In the genomic region with DNA sequence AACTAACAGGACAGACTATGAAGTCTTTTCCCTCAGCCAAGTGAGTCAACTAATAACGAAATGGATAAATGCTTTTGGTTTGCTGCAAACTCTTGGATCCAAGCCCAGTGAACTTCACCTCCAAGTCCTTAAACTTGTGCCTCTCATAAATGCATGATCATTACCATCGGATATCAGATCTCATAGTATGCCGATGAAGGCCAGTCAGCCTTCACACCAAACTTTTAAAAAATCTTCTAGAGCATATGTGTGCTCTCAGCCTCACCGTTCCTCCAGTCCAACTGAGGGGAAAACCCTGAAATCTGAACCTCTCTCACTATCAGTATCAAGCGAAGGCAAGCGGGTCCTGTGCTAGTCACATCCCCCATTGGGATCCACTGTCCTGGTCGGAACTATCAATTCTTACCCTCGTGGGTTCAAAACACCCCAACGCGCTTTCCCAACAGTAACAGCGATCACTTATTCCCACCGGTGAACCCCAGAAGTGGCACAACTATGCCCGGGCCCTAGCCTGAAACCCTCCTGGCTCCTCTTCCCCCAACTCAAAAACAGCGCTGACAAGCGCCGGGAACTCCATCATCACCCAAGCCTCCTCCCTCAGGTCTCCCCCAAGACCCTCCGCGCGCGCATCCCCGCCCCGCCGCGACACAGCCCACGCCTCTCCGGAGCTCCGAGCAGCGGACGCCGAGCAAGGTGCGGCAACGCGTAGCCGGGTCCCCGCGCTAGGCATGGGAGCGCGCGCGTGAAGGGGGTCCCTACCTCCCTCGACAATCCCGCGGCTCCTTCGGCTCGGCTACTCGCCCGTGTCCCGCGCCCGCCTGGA, we compare ENCODE assay signal across 8 mouse cellular contexts. TPM values are rescaled to one million over a fixed set of nuclear protein-coding genes. Genes with fewer than 3 reads are reported as not detected.
DNase-seq lines count a peak whose midpoint lies in the region; ATAC-seq and TF ChIP-seq lines count a peak whose summit lies in the region.

No protein-coding gene starts in this region.

- no peak for ATAC-seq in G1E (ENCODE audit: extremely low read depth, insufficient number of reproducible peaks, low FRiP score, poor library complexity, severe bottlenecking)
- peak; percentile 83 for ATAC-seq in embryonic facial prominence, embryonic 11.5 days (replicated peaks; ENCODE audit: insufficient number of reproducible peaks, low FRiP score, low TSS enrichment, low read depth)
- peak; percentile 90 for ATAC-seq in hindbrain, embryonic 12.5 days (ENCODE audit: low FRiP score)
- ATAC-seq in liver, embryonic 12.5 days = peak; percentile 59
- peak; percentile 86 for ATAC-seq in neural tube, embryonic 12.5 days (ENCODE audit: low FRiP score, low read depth)

- H3K4me3 ChIP-seq in G1E (ENCODE audit: low read depth, low read length) = peak overlapping the region; percentile 83
- H3K4me3 ChIP-seq in embryonic facial prominence, embryonic 11.5 days (ENCODE audit: low read depth, low read length) = peak overlapping the region; percentile 86
- peak overlapping the region; percentile 80 for H3K4me3 ChIP-seq in hindbrain, embryonic 12.5 days
- H3K4me3 ChIP-seq in liver, embryonic 12.5 days = peak overlapping the region; percentile 91
- peak overlapping the region; percentile 75 for H3K4me3 ChIP-seq in neural tube, embryonic 12.5 days

- H3K27me3 ChIP-seq in G1E (ENCODE audit: insufficient read depth, low read length) = no peaks in the 10 kb centered on the region
- H3K27me3 ChIP-seq in embryonic facial prominence, embryonic 11.5 days (ENCODE audit: control insufficient read depth, insufficient read depth, low read length) = no peaks in the 10 kb centered on the region
- H3K27me3 ChIP-seq in hindbrain, embryonic 12.5 days = no peaks in the 10 kb centered on the region
- no peaks in the 10 kb centered on the region for H3K27me3 ChIP-seq in liver, embryonic 12.5 days (replicated peaks)
- H3K27me3 ChIP-seq in neural tube, embryonic 12.5 days (replicated peaks) = no peaks in the 10 kb centered on the region

- WGBS in embryonic facial prominence, embryonic 11.5 days = 1% methylated on average over 50 of the region's 50 CpGs
- 1% methylated on average over 50 of the region's 50 CpGs for WGBS in hindbrain, embryonic 12.5 days
- 1% methylated on average over 50 of the region's 50 CpGs for WGBS in liver, embryonic 12.5 days (ENCODE audit: insufficient replicate concordance)
- under 1% methylated on average over 49 of the region's 50 CpGs for WGBS in neural tube, embryonic 12.5 days

- peak overlapping the region; percentile 70 for H3K4me2 ChIP-seq in embryonic facial prominence, embryonic 11.5 days (ENCODE audit: low read depth, low read length)
- peak overlapping the region; percentile 76 for H3K4me2 ChIP-seq in hindbrain, embryonic 12.5 days (replicated peaks)
- H3K4me2 ChIP-seq in liver, embryonic 12.5 days = peak overlapping the region; percentile 90
- peak overlapping the region; percentile 78 for H3K4me2 ChIP-seq in neural tube, embryonic 12.5 days (replicated peaks)

- DNase-seq in kidney, adult 11 months = peak; percentile 49
- DNase-seq in kidney, postnatal 4 days = no peak
- DNase-seq in G1E (ENCODE audit: low spot score) = no peak
- peak; percentile 10 for DNase-seq in embryonic facial prominence, embryonic 11.5 days (ENCODE audit: low spot score)
- no peak for DNase-seq in layer of hippocampus, adult 9-11 months

- peaks cover 61% of the 10 kb centered on the region for H3K4me1 ChIP-seq in G1E (ENCODE audit: insufficient read depth, low read depth, low read length)
- no peaks in the 10 kb centered on the region for H3K4me1 ChIP-seq in embryonic facial prominence, embryonic 11.5 days (ENCODE audit: control insufficient read depth, insufficient read depth, low read length)
- H3K4me1 ChIP-seq in hindbrain, embryonic 12.5 days = peaks cover 17% of the 10 kb centered on the region
- peaks cover 39% of the 10 kb centered on the region for H3K4me1 ChIP-seq in liver, embryonic 12.5 days
- peaks cover 8% of the 10 kb centered on the region for H3K4me1 ChIP-seq in neural tube, embryonic 12.5 days

- H3K27ac ChIP-seq in embryonic facial prominence, embryonic 11.5 days (replicated peaks; ENCODE audit: low read depth, low read length) = no peak overlapping the region
- peak overlapping the region; percentile 91 for H3K27ac ChIP-seq in hindbrain, embryonic 12.5 days
- peak overlapping the region; percentile 92 for H3K27ac ChIP-seq in liver, embryonic 12.5 days
- peak overlapping the region; percentile 53; the same call in 1 of the 2 replicates for H3K27ac ChIP-seq in neural tube, embryonic 12.5 days

- peaks cover 32% of the 10 kb centered on the region for H3K36me3 ChIP-seq in G1E (replicated peaks)
- H3K36me3 ChIP-seq in embryonic facial prominence, embryonic 11.5 days (replicated peaks; ENCODE audit: control insufficient read depth, insufficient read depth, low read depth, low read length) = no peaks in the 10 kb centered on the region
- H3K36me3 ChIP-seq in hindbrain, embryonic 12.5 days = no peaks in the 10 kb centered on the region
- no peaks in the 10 kb centered on the region for H3K36me3 ChIP-seq in liver, embryonic 12.5 days
- no peaks in the 10 kb centered on the region for H3K36me3 ChIP-seq in neural tube, embryonic 12.5 days

- TF ChIP-seq CTCF in G1E (IDR thresholded peaks at IDR 0.05; ENCODE audit: low read depth, low read length) = no peak

- H3K9me3 ChIP-seq in G1E (replicated peaks) = no peaks in the 10 kb centered on the region
- no peaks in the 10 kb centered on the region for H3K9me3 ChIP-seq in embryonic facial prominence, embryonic 11.5 days (replicated peaks; ENCODE audit: control insufficient read depth, low read length)
- H3K9me3 ChIP-seq in hindbrain, embryonic 12.5 days (replicated peaks) = no peaks in the 10 kb centered on the region
- H3K9me3 ChIP-seq in liver, embryonic 12.5 days (replicated peaks) = no peaks in the 10 kb centered on the region
- no peaks in the 10 kb centered on the region for H3K9me3 ChIP-seq in neural tube, embryonic 12.5 days

- H3K9ac ChIP-seq in embryonic facial prominence, embryonic 11.5 days (replicated peaks; ENCODE audit: low read length) = peak overlapping the region; percentile 79
- H3K9ac ChIP-seq in hindbrain, embryonic 12.5 days = peak overlapping the region; percentile 71
- peak overlapping the region; percentile 95 for H3K9ac ChIP-seq in liver, embryonic 12.5 days
- H3K9ac ChIP-seq in neural tube, embryonic 12.5 days = peak overlapping the region; percentile 75

RNA-seq across cellular contexts. Expression of a gene that starts 0.6 kb away (rescaled TPM):
- total RNA-seq in G1E (2014; fragmentation: Nextera tagmentation) (167 and 171 TPM in 2 replicates), G1E (2017) (530 and 570 TPM in 2 replicates)
- 16.7 and 24.1 TPM in 2 replicates for polyA plus RNA-seq in G1E (2012)
- 66.3 and 71.4 TPM in 2 replicates for polyA plus RNA-seq in embryonic facial prominence, embryonic 11.5 days (2014; fragmentation: Nextera tagmentation; extraction: Ambion mirVana)
- polyA plus RNA-seq in hindbrain, embryonic 12.5 days (2016; fragmentation: Nextera tagmentation; extraction: Ambion mirVana) = 67.8 and 72.8 TPM in 2 replicates
- 40.3 and 43.1 TPM in 2 replicates for polyA plus RNA-seq in liver, embryonic 12.5 days (2016; fragmentation: Nextera tagmentation; extraction: Ambion mirVana)
- 69.8 TPM in 2 replicates for polyA plus RNA-seq in neural tube, embryonic 12.5 days (2016; fragmentation: Nextera tagmentation; extraction: Ambion mirVana)

RNA-seq across cellular contexts. Expression of a gene that starts 41.0 kb away (rescaled TPM):
- total RNA-seq in G1E (2014; fragmentation: Nextera tagmentation) (85.0 and 85.1 TPM in 2 replicates), G1E (2017) (70.1 and 86.0 TPM in 2 replicates)
- polyA plus RNA-seq in G1E (2012) = 2.5 and 3.3 TPM in 2 replicates
- polyA plus RNA-seq in embryonic facial prominence, embryonic 11.5 days (2014; fragmentation: Nextera tagmentation; extraction: Ambion mirVana) = 11.8 and 14.0 TPM in 2 replicates
- 15.3 and 16.3 TPM in 2 replicates for polyA plus RNA-seq in hindbrain, embryonic 12.5 days (2016; fragmentation: Nextera tagmentation; extraction: Ambion mirVana)
- 12.1 and 13.5 TPM in 2 replicates for polyA plus RNA-seq in liver, embryonic 12.5 days (2016; fragmentation: Nextera tagmentation; extraction: Ambion mirVana)
- 12.5 and 15.0 TPM in 2 replicates for polyA plus RNA-seq in neural tube, embryonic 12.5 days (2016; fragmentation: Nextera tagmentation; extraction: Ambion mirVana)

RNA-seq across cellular contexts. Expression of a gene that starts 58.3 kb away (rescaled TPM):
- total RNA-seq in G1E (2014; fragmentation: Nextera tagmentation) (not detected in 2 replicates), G1E (2017) (0.16 TPM in 1 of 2 replicates, not detected in the other)
- not detected in 2 replicates for polyA plus RNA-seq in G1E (2012)
- 0.11 TPM in 1 of 2 replicates, not detected in the other for polyA plus RNA-seq in embryonic facial prominence, embryonic 11.5 days (2014; fragmentation: Nextera tagmentation; extraction: Ambion mirVana)
- polyA plus RNA-seq in hindbrain, embryonic 12.5 days (2016; fragmentation: Nextera tagmentation; extraction: Ambion mirVana) = not detected in 2 replicates
- polyA plus RNA-seq in liver, embryonic 12.5 days (2016; fragmentation: Nextera tagmentation; extraction: Ambion mirVana) = not detected in 2 replicates
- not detected in 2 replicates for polyA plus RNA-seq in neural tube, embryonic 12.5 days (2016; fragmentation: Nextera tagmentation; extraction: Ambion mirVana)

Comparison
In these comparisons a context has a peak if more than half of its experiments do, and no peak if none do; other contexts are left out.
1. DNase-seq: peak in kidney, adult 11 months (single experiment) and embryonic facial prominence, embryonic 11.5 days (single experiment); none in kidney, postnatal 4 days (0 of 2), G1E (single experiment) and layer of hippocampus, adult 9-11 months (single experiment).
2. Peak in every context shown above with its lines, with median percentiles within 50 percentile points of each other: H3K4me3 ChIP-seq, H3K4me2 ChIP-seq and H3K9ac ChIP-seq.